Mouse (Mus musculus) small intestine, adult 2 months (tissue): Measurements from ENCODE around the gene Rusc2. TPM values are rescaled to one million over a fixed set of nuclear protein-coding genes. Genes with fewer than 3 reads are reported as not detected.
A peak's percentile ranks its signal among the peaks of the same experiment; 100 is the strongest.

Experiments used
- H3K27ac ChIP-seq: fragments of 200-500 bp; 2 replicates; pipeline ENCODE4 v1.5.1; 2012; ENCODE audit warnings: low read depth, low read length, control low read depth, inconsistent platforms; ENCODE audit not compliant: insufficient read depth
- H3K27me3 ChIP-seq: fragments of 200-500 bp; 2 replicates; pipeline ENCODE4 v1.6.1; 2012; ENCODE audit warnings: mild to moderate bottlenecking, moderate library complexity, low read length, inconsistent platforms; ENCODE audit not compliant: control insufficient read depth, insufficient read depth
- H3K36me3 ChIP-seq: fragments of 200-500 bp; 2 replicates; pipeline ENCODE4 v1.6.1; 2012; ENCODE audit warnings: mild to moderate bottlenecking, low read length, control low read depth, inconsistent platforms; ENCODE audit not compliant: control insufficient read depth, insufficient read depth
- H3K4me1 ChIP-seq: fragments of 200-500 bp; 2 replicates; pipeline ENCODE4 v1.6.1; 2012; ENCODE audit warnings: low read length, inconsistent platforms, mixed read lengths; ENCODE audit not compliant: control insufficient read depth, insufficient read depth, insufficient read length
- H3K4me3 ChIP-seq: fragments of 200-500 bp; 2 replicates; pipeline ENCODE4 v1.5.1; 2012; ENCODE audit warnings: low read depth, mild to moderate bottlenecking, control low read depth, inconsistent platforms, low read length, moderate library complexity
- CTCF ChIP-seq: fragments of 200-500 bp; IDR thresholded peaks from 2 replicates; pipeline ENCODE4 v1.5.1; 2012; ENCODE audit warnings: low read depth, mild to moderate bottlenecking, control low read depth, inconsistent platforms, low read length, moderate library complexity, mixed read lengths; ENCODE audit not compliant: insufficient replicate concordance, insufficient read length; ENCODE audit errors: extremely low read depth
- POLR2A ChIP-seq: fragments of 200-500 bp; IDR thresholded peaks from 2 replicates; pipeline ENCODE4 v1.6.1; 2012; ENCODE audit warnings: low read depth, mild to moderate bottlenecking, control low read depth, inconsistent platforms, low read length, moderate library complexity
- WGBS: fragments of 180-500 bp; shearing (Covaris S2); methylation state at CpG from one replicate; pipeline ENCODE4 v1.1.7; 2018; 5-methylcytosine and 5-hydroxymethylcytosine counted together
- polyA plus RNA-seq: library from polyadenylated mRNA; depleted of rRNA; stranded (reverse); fragments of >200 nt; gene quantifications from 2 replicates; pipeline ENCODE4 v1.2.3, GENCODE M21; 2012

The Rusc2 gene
- polyA plus RNA-seq, 1 experiment, result 11.2 TPM

GRCm38 (mm10) chr4:43396381-43396780, 14.6 kb downstream of the Rusc2 start:
- 82% methylated on average over 5 of the region's 5 CpGs for WGBS
- H3K4me1 ChIP-seq, result peaks cover 10% of the 10 kb centered on the region
- TF ChIP-seq CTCF, result no peak
- TF ChIP-seq POLR2A, result no peak

GRCm38 (mm10) chr4:43398014-43398413, 16.2 kb downstream of the Rusc2 start:
- H3K27me3 ChIP-seq, result no peaks in the 10 kb centered on the region
- 88% methylated on average over 4 of the region's 4 CpGs for WGBS
- 0 out of 2 replicates have a peak overlapping the region, but pooled peaks have one; percentile 31 for H3K27ac ChIP-seq
- no peak overlapping the region for H3K4me3 ChIP-seq
- H3K4me1 ChIP-seq, result peaks cover 13% of the 10 kb centered on the region
- H3K36me3 ChIP-seq, result no peaks in the 10 kb centered on the region
- no peak for TF ChIP-seq POLR2A
- TF ChIP-seq CTCF, result no peak

More at GRCm38 (mm10) chr4:43396381-43396780, 14.6 kb downstream of the Rusc2 start:
- no peak overlapping the region for H3K27ac ChIP-seq
- H3K27me3 ChIP-seq, result no peaks in the 10 kb centered on the region
- no peaks in the 10 kb centered on the region for H3K36me3 ChIP-seq
- no peak overlapping the region for H3K4me3 ChIP-seq

DNA sequence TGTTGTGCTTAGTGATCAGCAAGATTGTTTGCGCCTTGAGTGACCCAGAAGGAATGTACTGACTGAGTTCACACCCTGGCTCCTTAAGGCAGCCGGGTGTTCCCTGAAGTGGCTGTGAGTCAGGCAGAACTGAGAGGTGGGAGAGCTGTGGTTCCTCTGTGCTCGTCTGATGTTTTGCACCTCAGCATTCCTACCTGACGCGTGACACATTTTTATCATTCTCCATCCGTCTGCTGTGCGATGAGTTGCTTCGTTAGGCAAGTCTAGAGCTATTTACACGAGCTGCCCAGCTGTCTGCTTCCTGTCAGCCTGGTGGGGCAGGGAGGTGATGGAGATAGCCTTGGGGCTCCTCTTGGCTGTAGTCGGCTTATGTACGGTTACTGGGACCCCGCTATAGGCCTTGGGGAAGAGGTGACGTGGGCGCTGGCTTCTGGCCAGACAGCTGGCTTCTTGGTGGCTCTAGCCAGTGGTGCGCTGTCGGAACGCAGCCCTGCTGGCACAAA, 17.1 kb downstream of the Rusc2 start:
- no peaks in the 10 kb centered on the region for H3K27me3 ChIP-seq
- H3K27ac ChIP-seq, result peak overlapping the region; percentile 69
- no peaks in the 10 kb centered on the region for H3K36me3 ChIP-seq
- H3K4me3 ChIP-seq, result peak overlapping the region; percentile 41; the same call in 1 of the 2 replicates
- peaks cover 13% of the 10 kb centered on the region for H3K4me1 ChIP-seq
- 58% methylated on average over 17 of the region's 17 CpGs for WGBS
- no peak for TF ChIP-seq POLR2A
- no peak for TF ChIP-seq CTCF

- H3K36me3 ChIP-seq, result no peaks in the 10 kb centered on the region
- H3K27me3 ChIP-seq, result no peaks in the 10 kb centered on the region
- H3K4me1 ChIP-seq, result peaks cover 9% of the 10 kb centered on the region; the same call in 1 of the 2 replicates
- H3K4me3 ChIP-seq, result peak overlapping the region; percentile 41
- 70% methylated on average over 31 of the region's 31 CpGs for WGBS
- TF ChIP-seq CTCF, result no peak
- no peak for TF ChIP-seq POLR2A
- H3K27ac ChIP-seq, result peak overlapping the region; percentile 69
Measured at GRCm38 (mm10) chr4:43399391-43400131, 17.8 kb downstream of the Rusc2 start.

GRCm38 (mm10) chr4:43400976-43401375, 19.2 kb downstream of the Rusc2 start:
- 66% methylated on average over 10 of the region's 10 CpGs for WGBS

GRCm38 (mm10) chr4:43401486-43401885, 19.7 kb downstream of the Rusc2 start:
- H3K4me1 ChIP-seq, result peaks cover 9% of the 10 kb centered on the region; the same call in 1 of the 2 replicates
- H3K27ac ChIP-seq, result peak overlapping the region; percentile 54
- peak overlapping the region; percentile 24 for H3K4me3 ChIP-seq
- TF ChIP-seq CTCF, result no peak
- no peak for TF ChIP-seq POLR2A
- no peaks in the 10 kb centered on the region for H3K27me3 ChIP-seq
- H3K36me3 ChIP-seq, result no peaks in the 10 kb centered on the region
- 88% methylated on average over 10 of the region's 10 CpGs for WGBS

More at GRCm38 (mm10) chr4:43400976-43401375, 19.2 kb downstream of the Rusc2 start:
- H3K4me3 ChIP-seq, result peak overlapping the region; percentile 24
- H3K4me1 ChIP-seq, result peaks cover 9% of the 10 kb centered on the region; the same call in 1 of the 2 replicates
- no peak overlapping the region for H3K27ac ChIP-seq
- TF ChIP-seq POLR2A, result no peak
- TF ChIP-seq CTCF, result no peak
- no peaks in the 10 kb centered on the region for H3K27me3 ChIP-seq
- H3K36me3 ChIP-seq, result no peaks in the 10 kb centered on the region

- H3K4me3 ChIP-seq, result no peak overlapping the region
- peaks cover 9% of the 10 kb centered on the region; the same call in 1 of the 2 replicates for H3K4me1 ChIP-seq
- no peaks in the 10 kb centered on the region for H3K27me3 ChIP-seq
- peak overlapping the region; percentile 73 for H3K27ac ChIP-seq
- no peaks in the 10 kb centered on the region for H3K36me3 ChIP-seq
- 45% methylated on average over 9 of the region's 9 CpGs for WGBS
- TF ChIP-seq CTCF, result no peak
- TF ChIP-seq POLR2A, result no peak
Measured at GRCm38 (mm10) chr4:43402212-43402611, 20.4 kb downstream of the Rusc2 start.
